Mouse (Mus musculus) embryo, embryonic 10 days (tissue): ENCODE data around the gene Vps8.

ENCODE experiments used
- DNase-seq: peaks from one replicate; pipeline ENCODE4 v3.0.0-alpha.2; 2015; ENCODE audit warnings: low spot score

The Vps8 gene

DNA sequence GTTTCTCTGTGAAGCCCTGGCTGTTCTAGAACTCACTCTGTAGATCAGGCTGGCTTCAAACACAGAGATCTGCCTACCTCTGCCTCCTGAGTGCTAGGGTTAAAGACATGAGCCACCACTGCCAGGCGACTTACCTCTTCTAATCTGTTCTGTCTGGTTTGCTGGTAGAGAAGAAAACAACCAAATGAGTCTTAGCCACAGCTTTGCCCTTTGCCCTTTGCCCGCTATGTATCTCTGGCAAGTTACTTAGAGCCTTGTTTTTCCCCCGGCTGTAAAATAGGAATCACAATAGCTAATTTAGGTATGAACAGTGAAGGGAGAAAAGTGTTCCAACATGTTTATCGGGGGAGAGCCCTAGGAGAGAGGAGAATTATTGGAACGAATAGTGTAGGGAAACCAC, 18.3 kb upstream of the Vps8 start:
- DNase-seq = no peak

DNA sequence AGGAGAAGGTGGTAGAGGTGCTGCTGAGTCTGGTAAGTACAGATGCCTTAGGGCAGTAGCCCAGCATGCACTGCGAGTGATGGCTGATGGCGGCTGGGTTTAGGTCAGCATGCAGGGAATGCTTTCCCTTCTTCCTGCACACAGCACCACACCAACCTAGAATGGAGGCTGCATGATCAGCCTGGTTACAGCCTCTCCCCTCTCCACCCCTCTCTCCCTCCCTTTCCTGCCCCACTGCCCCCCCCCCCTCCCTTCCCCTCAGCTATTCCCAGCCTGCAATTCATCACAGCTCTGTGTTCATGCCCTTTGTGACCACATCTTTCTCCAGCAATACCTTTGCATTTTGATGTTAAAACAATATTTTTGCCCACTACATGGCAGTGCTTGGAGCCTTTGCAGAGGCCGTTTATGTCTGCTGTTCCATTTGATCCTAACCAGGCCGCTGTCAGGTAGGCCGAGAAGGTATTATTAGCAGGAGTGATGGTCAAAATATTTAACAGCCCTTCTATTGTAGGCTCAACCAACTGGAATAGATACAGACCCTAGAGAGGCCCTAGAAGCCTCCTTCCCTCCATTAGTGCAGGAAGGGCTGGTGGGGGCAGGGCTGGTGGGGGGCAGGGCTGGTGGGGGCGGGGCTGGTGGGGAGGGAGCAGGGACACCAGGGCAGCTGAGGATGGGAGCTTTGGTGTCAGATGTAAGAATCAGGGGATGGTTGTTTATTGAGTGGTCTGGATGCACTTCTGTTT, 17.5 kb upstream of the Vps8 start:
- DNase-seq = peak; percentile 53

- peak; percentile 69 for DNase-seq
Observed at GRCm38 (mm10) chr16:21406136-21406535, 16.8 kb upstream of the Vps8 start.

GRCm38 (mm10) chr16:21411779-21412178, 11.1 kb upstream of the Vps8 start:
- DNase-seq = no peak

GRCm38 (mm10) chr16:21412593-21413047, 10.3 kb upstream of the Vps8 start:
- DNase-seq = peak; percentile 96

- no peak for DNase-seq
Observed at GRCm38 (mm10) chr16:21413819-21414218, 9.1 kb upstream of the Vps8 start.

DNA sequence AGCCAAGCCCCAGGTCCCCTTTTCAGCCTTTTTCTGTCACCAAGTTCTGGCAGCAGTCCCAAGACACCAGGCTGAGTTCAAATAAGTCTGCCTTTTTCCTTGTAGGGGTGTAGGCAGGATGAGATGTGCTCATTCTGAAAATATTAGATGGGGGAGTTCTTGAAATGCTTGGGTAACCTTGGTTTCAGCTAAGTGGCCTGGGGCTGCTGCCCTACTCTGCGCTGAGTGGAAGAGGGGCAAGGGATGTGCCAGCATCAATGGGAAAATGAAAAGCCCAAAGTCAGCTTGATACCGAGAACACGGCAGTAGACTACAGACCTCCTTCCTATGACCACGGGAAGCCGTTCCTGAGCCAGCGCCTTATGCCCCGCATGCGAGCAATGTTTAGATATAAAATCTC, 7.8 kb upstream of the Vps8 start:
- DNase-seq = no peak

DNA sequence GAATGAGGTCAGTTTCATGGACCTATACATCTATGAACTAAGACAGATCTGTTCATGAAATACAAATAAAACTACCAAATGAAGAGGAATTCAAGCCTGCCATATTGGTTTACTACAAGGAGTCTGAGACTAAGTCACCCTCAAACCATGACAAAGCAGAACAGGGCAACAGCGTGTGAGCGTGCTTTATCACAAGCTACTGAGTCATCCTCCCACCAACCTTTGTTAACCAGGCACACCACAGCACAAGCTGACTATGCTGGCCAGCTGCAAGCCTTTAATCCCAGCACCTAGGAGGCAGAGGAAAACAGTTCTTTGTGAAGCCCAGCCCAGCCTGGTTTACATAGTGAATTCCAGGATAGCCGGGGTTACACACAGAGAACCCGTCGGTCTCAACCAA, 4.9 kb upstream of the Vps8 start:
- DNase-seq = no peak

DNA sequence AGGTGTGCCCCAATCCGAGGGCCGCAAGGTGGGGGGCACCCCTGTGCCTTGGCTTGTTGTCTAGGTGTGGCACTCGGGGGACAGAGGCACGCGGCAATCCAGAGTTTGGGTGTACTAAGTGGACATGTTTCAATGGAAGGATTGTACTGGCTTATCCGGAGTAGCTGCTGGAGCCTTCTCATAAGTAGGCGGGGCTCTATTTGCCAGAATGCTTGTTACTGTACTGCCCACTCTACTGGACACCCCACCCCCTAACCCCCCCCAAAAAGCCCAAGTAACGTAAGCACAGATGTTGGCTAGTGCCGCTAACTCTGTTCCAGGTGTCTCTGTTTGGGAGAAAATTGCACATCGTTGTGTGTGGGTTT, 610 bp downstream of the Vps8 start:
- DNase-seq = no peak

DNA sequence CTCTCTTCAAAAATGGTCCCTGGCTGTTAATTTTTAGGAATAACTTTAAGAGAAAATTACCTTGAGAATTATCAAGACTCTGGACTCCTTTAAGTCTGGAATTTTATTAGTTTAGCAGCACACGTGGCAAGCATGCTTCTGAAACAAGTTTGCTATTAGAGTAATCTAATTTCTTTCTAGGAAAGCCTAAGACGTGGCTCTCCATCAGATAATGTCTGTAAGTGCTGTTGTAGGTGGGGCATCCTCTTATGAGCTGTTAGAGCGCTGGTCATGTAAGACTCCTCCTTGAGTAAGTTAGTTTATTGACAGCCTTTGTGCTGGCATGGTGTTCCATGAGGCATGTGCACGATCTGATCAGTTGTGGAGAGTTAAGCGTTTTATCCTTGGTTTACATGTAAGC, 5.2 kb downstream of the Vps8 start:
- no peak for DNase-seq

DNA sequence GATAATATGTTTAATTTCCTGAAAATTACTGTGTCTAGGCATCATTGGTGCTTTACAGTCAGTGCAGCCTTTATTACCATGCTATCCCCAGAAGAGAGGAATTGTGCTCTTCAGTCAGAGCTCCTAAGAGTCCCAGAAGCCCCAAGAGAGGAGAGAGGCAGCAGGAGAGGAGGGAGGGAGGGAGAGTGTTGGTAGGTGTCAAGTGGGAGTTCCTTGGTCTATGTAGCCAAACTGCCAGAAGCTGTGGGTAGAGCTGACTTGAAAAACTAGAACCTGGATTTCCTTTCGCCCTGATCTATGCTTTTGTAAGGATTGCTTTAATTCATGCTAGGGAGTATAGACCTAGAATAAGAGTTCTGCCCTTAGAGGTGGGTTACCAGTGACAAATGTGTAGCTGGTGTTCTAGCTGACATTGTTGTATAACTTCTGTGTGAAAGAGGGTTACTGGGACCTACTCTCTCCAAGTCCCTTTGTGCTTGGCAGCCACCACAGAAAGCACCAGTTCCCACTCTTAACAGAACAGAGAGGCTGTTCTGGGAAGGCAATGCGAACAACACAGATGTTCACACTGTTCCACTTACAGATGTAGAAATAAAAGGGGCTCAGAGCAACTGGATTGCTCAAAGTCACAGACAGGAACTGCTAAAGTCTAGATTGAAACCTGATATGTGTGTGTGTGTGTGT, 7.6 kb downstream of the Vps8 start:
- no peak for DNase-seq

- DNase-seq = no peak
Observed at GRCm38 (mm10) chr16:21431614-21432013, 8.7 kb downstream of the Vps8 start.

DNA sequence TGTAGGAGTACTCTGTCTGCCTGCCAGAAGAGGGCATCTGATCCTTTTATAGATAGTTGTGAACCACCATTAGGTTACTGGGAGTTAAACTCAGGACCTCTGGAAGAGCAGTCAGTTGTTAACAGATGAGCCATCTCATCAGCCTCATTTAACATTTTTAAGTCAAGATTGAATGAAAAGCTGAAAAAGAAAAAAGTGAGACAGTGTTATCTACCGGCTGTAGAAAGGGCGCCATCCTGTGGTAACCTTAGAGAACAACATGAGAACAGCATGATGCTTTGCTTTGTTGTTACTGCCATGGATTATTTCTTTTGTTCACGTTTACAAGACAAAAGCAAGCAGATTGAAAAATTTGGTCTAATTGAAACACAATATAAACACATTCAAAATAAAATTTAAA, 10.6 kb downstream of the Vps8 start:
- peak; percentile 25 for DNase-seq

DNA sequence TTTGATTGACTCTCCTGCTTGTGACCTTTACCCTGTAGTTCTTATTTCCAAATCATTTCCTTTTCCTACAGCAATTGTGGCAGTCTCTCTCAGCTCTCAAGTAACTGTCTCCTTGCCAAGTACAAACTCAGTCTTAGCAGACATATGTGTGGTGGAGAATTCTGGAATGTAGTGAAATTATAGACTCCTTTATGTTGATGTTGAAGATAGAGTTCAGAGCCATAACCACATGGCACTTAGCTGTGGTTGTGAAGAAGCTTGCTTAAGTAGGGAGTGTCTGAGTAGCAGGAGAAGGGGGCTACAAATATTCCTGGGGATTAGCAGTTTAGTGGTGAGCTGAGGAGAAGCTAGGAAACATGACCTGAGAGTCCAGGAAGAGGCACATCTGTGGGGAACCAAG, 18.1 kb downstream of the Vps8 start:
- DNase-seq = no peak

DNA sequence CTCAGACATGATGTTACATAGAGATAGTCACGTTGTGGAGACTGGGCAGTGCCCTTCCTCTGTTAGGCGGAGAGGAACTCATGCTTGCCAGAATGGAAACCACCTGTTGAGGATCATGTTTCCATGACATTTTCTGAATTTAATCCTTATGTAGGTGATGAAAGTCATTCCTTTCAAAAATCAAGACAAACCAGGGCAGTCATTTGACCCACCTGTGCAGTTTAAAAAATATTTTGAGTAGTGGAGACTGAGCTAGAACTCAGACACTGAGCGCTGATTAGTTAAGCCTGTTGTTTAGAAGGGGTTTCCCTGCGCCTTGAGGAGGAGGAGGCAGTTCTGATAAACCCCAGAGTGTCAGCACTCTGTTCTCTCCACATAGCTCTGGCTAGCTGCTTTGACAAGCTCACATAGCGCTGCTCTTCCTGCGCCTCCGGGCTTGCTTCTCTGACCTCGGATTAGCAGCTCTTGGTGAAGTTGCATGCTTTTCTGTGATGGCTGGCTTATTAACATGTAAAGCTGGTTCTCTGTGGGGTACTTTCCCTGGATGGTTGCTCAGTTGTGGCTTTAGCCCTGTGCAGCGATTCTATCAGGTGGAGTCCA, 22.2 kb downstream of the Vps8 start:
- DNase-seq = peak; percentile 60

DNA sequence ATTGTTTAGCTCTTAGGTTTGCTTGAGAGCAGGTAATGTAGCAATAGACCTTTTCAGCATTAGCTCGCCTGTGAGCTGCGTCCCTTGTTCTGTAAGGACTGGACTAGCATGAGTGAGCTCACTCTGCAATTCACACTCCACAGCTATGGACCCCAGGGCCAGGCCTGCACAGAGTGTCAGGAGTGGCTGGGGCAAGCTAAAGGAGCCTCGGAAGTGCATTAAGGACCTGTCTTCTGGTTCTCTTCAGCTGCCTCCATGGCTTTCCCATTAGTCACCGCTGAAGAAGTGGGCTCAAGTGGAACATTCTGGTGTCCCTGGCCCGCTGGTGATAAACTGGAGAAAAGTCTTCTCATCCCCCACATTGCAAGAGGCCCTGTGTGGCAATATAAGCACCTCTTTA, 24.5 kb downstream of the Vps8 start:
- no peak for DNase-seq

DNA sequence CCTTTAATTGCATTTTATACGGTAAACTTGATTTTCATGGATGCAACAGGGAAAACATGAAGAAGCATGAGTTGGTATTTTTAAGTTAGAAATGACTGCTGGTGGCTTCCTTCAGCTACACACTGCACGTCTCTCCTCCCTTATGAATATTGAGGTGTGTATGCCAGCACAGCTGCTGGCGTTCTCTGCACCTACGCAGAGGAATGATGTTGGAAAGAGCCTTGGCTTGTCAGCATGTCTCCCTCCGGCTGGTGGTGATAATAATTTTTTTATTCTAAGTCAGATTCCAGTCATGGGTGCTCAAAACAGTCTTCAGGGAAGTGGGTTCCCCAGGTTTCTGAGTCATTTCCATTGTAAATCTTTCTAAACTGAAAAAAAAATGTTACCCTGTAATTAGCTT, 25.5 kb downstream of the Vps8 start:
- DNase-seq = no peak

DNA sequence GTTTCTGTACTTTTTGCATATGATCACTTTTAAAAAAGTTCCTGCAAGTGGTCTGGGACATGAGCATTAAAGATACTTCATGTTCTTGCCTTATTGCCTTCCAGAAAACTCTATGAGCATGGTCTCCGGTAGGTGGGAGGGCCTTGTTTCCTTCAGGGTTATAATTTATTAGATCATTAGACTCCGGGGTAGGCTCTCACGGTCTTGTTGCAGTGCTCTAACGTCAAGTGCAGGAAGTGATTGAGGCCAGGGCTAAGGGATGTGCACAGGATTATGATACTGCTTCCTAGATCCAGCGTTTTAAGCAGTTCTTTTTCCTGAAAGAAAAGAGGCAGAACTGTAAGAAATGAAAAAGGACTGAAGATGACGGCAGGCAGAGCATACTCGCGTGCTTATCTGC, 27.0 kb downstream of the Vps8 start:
- no peak for DNase-seq

GRCm38 (mm10) chr16:21452569-21452968, 29.7 kb downstream of the Vps8 start:
- DNase-seq = no peak

DNA sequence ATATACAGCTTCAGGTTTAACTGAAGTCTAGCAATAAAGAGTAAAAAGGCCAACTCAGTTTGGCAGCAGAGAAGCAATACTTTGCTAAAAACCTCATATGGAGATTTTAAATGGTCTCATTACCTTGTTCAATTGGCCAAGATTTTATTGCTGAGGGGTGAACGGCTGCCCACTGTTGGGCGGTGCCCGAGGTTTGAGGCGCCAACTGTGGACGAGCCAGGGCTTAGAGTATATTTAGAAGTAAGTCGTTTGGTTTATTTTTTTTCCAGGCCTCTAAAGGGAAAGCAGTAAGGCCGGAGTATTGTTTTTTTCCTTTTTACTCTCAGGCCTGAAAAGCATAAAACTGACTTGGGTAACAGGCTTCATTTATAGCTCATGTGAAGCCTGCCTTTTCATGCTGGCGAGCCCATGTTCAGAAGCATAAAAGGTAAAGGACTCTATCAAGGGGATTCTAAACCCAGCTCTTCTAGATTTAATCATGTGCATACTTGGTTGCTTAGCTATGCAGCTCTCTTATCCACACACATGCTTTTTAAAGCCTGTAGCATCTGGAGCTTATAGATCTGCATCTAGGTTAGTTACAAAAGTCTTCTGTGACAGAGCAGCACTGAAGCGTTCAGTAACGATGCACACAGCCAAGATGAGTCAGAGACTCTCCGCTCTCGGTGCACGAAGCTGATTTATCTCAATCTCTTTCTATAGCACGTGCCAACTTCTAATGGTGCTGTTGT, 34.9 kb downstream of the Vps8 start:
- DNase-seq = no peak

- no peak for DNase-seq
Observed at GRCm38 (mm10) chr16:21465868-21466267, 43.0 kb downstream of the Vps8 start.

DNA sequence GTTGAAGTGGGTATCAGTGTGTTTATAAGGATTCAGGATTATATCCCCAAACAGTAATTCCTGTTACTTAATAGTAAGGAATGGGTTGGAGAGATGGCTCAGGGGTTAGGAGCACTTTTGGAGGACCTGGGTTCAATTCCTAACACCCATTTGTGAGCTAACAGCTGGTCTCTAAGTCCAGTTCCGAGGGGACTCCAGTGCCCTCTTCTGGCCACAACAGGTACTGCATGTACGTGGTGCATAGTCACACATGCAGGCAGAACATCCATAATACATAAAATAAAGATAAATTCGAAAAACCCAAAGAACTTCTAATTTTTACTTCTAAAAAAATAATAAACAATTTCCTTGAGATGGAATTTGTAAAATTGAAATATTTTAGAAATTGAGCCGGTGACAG, 47.5 kb downstream of the Vps8 start:
- no peak for DNase-seq

- DNase-seq = no peak
Observed at GRCm38 (mm10) chr16:21477074-21477473, 54.2 kb downstream of the Vps8 start.
